Mouse (Mus musculus) lung, adult 2 months (tissue): ENCODE data around the gene Cacna1c.

Experiments used
- CTCF ChIP-seq: fragments of 200-500 bp; IDR thresholded peaks from 2 replicates; pipeline ENCODE4 v1.5.1; 2011; ENCODE audit warnings: mild to moderate bottlenecking, low read length, control low read depth; ENCODE audit not compliant: insufficient read depth
- POLR2A ChIP-seq: fragments of 200-500 bp; IDR thresholded peaks from 2 replicates; pipeline ENCODE4 v1.6.1; 2011; ENCODE audit warnings: low read depth, mild to moderate bottlenecking, control low read depth, low read length, borderline replicate concordance; ENCODE audit errors: extremely low read depth

DNA sequence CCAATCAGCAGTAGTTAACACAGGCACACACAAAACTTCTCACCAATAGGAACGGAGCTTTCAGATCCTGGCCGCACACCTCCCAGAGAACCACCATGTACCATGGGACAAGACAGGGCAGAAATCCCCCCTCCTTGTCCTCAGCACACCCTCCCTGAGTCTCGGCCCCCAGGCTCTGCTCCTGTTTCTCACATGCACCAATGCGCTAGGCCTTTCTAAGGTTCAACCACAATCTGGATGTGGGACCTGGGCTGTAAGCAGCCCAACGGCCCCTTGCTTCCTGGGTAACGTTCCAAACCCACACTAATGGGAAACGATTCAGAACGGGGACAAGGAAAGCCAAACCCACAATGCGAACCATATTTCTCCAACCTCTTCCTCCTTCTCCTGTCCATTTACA, 237.7 kb downstream of the Cacna1c start:
- TF ChIP-seq CTCF, result no peak
- TF ChIP-seq POLR2A, result no peak
